Mouse (Mus musculus) intestine, postnatal 0 days (tissue): Measurements from ENCODE around the gene Plekha7. TPM values are rescaled to one million over a fixed set of nuclear protein-coding genes. Genes with fewer than 3 reads are reported as not detected.

Source experiments
- ATAC-seq: fragments of 200-750 bp; cut with Nextera tagmentation; 2 replicates; pipeline ENCODE4 v1.8.0; 2017; ENCODE audit warnings: mild to moderate bottlenecking, moderate TSS enrichment, moderate library complexity
- H3K27ac ChIP-seq: fragments of 300-500 bp; sonication (generic); 2 replicates; pipeline ENCODE4 v1.5.1; 2014; ENCODE audit warnings: mild to moderate bottlenecking, low read depth, low read length, moderate library complexity
- H3K27me3 ChIP-seq: fragments of 300-500 bp; sonication (generic); replicated peaks from 2 replicates; pipeline ENCODE4 v1.6.1; 2014; ENCODE audit warnings: low read length, mixed read lengths; ENCODE audit not compliant: control insufficient read depth, insufficient read depth
- H3K36me3 ChIP-seq: fragments of 300-500 bp; sonication (generic); 2 replicates; pipeline ENCODE4 v1.6.1; 2014; ENCODE audit warnings: mild to moderate bottlenecking, moderate library complexity; ENCODE audit not compliant: control insufficient read depth, insufficient read depth
- H3K4me1 ChIP-seq: fragments of 300-500 bp; sonication (generic); replicated peaks from 2 replicates; pipeline ENCODE4 v1.6.1; 2014; ENCODE audit warnings: antibody characterized with exemption, low read length, mixed read lengths; ENCODE audit not compliant: control insufficient read depth, insufficient read depth
- H3K4me2 ChIP-seq: fragments of 300-500 bp; sonication (generic); replicated peaks from 2 replicates; pipeline ENCODE4 v1.6.1; 2014; ENCODE audit warnings: low read depth, mild to moderate bottlenecking, moderate library complexity
- H3K4me3 ChIP-seq: fragments of 300-500 bp; sonication (generic); 2 replicates; pipeline ENCODE4 v1.5.1; 2014; ENCODE audit warnings: low read depth, low read length
- H3K9ac ChIP-seq: fragments of 300-500 bp; sonication (generic); 2 replicates; pipeline ENCODE4 v1.6.1; 2014; ENCODE audit warnings: mild to moderate bottlenecking, low read depth, low read length
- H3K9me3 ChIP-seq: fragments of 300-500 bp; sonication (generic); 2 replicates; pipeline ENCODE4 v1.6.1; 2016; ENCODE audit warnings: mixed run types; ENCODE audit not compliant: control insufficient read depth
- CTCF ChIP-seq: sonication (generic); IDR thresholded peaks from 2 replicates; pipeline ENCODE4 v1.5.1; 2016; ENCODE audit warnings: low read depth, mild to moderate bottlenecking, control low read depth, antibody characterized with exemption, moderate library complexity
- WGBS: fragments of 180-500 bp; shearing (Covaris S2); extraction: QIAGEN DNeasy Blood & Tissue Kit; methylation state at CpG from one replicate; pipeline ENCODE4 v1.1.7; 2014; 5-methylcytosine and 5-hydroxymethylcytosine counted together
- polyA plus RNA-seq: library from polyadenylated mRNA; unstranded; fragments of >200 nt; fragmentation: Nextera tagmentation; extraction: Ambion mirVana; gene quantifications from 2 replicates; pipeline ENCODE4 v1.2.1, GENCODE M21; 2015

Gene Plekha7
- polyA plus RNA-seq, 1 experiment from 2014 or later: 17.2 TPM

- Histone ChIP-seq H3K4me2 (no peak overlapping the region), H3K27me3 (no peaks in the 10 kb centered on the region), H3K36me3 (peaks cover 36% of the 10 kb centered on the region; the same call in 1 of the 2 replicates), H3K4me1 (no peaks in the 10 kb centered on the region), H3K4me3 (no peak overlapping the region), H3K9ac (no peak overlapping the region), H3K27ac (no peak overlapping the region), H3K9me3 (no peaks in the 10 kb centered on the region)
- WGBS: 76% methylated on average over 2 of the region's 2 CpGs
- TF ChIP-seq CTCF: no peak
- no peak for ATAC-seq
Measured at GRCm38 (mm10) chr7:116123597-116123985, 184.6 kb downstream of the Plekha7 start.

DNA sequence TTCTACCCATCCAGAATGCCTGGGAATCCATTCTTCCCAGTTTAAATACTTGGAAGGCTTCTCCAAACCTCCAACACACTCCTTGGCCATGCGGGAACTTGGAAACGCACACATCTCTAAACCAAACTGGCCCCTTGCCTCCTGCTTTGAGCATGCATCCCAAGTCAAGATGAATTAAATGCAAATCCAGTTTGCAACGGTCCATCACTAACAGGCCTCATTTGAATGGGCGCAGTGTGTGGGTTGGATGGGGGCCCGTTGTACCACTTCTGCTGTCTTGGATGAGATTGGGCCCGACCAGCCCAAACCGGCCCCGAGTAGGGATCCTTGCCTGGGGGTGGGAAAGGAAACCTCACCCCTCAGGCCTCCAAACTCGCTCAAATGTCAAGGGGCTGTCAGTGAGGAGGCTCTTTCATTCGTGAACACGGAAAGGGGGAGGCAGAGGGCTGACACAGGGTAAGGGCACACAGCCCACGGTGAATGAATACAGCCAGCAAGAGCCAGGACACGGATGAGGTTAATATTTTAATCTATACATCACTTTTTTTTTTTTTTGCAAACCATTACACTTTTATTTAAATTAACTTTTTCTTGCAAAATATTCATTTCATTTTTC is 185.1 kb downstream of the Plekha7 start:
- Histone ChIP-seq H3K4me2 (no peak overlapping the region), H3K36me3 (peaks cover 31% of the 10 kb centered on the region; the same call in 1 of the 2 replicates), H3K27me3 (no peaks in the 10 kb centered on the region), H3K9ac (no peak overlapping the region), H3K4me1 (no peaks in the 10 kb centered on the region), H3K4me3 (no peak overlapping the region), H3K27ac (no peak overlapping the region), H3K9me3 (no peaks in the 10 kb centered on the region)
- no peak for ATAC-seq
- TF ChIP-seq CTCF: no peak
- 72% methylated on average over 13 of the region's 13 CpGs for WGBS

DNA sequence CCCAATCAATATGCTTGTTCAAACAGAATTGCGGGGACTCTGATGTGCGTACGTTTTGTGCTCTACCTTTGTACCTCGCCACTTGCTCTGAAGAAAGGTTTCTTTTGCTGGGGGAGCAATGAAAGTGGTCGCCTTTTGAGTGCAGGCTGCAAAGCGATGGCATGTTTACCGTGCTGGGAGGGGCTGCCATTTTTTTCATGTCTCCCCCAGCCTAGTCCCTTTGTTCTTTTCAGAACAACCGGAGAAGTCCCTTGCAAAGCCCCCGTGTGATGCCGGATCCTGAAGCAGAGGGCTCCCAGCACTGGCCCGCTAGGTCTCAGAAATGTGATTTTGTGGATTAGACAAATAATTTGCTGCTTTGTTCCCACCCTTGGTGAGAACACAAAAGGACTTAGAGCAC is 187.0 kb downstream of the Plekha7 start:
- WGBS: 52% methylated on average over 11 of the region's 11 CpGs
- no peak for ATAC-seq
- H3K27me3 ChIP-seq: no peaks in the 10 kb centered on the region

GRCm38 (mm10) chr7:116120737-116121136 is 187.4 kb downstream of the Plekha7 start:
- WGBS: 64% methylated on average over 4 of the region's 4 CpGs
- TF ChIP-seq CTCF: no peak
- no peaks in the 10 kb centered on the region for H3K4me1 ChIP-seq

More for the DNA sequence above, 187.0 kb downstream of the Plekha7 start:
- H3K4me1 ChIP-seq: no peaks in the 10 kb centered on the region
- no peak overlapping the region for H3K9ac ChIP-seq
- no peak overlapping the region for H3K27ac ChIP-seq
- no peak overlapping the region for H3K4me3 ChIP-seq
- no peaks in the 10 kb centered on the region for H3K9me3 ChIP-seq
- peaks cover 17% of the 10 kb centered on the region; the same call in 1 of the 2 replicates for H3K36me3 ChIP-seq
- TF ChIP-seq CTCF: no peak
- H3K4me2 ChIP-seq: no peak overlapping the region

GRCm38 (mm10) chr7:116119306-116119857 is 188.8 kb downstream of the Plekha7 start:
- H3K4me2 ChIP-seq: no peak overlapping the region
- H3K9ac ChIP-seq: no peak overlapping the region
- H3K36me3 ChIP-seq: 0 out of 2 replicates have a peak, but pooled peaks cover 5% of the 10 kb centered on the region
- no peaks in the 10 kb centered on the region for H3K9me3 ChIP-seq
- H3K4me1 ChIP-seq: no peaks in the 10 kb centered on the region
- H3K27ac ChIP-seq: no peak overlapping the region
- ATAC-seq: no peak
- 69% methylated on average over 1 of the region's 1 CpGs for WGBS
- no peak overlapping the region for H3K4me3 ChIP-seq
- no peaks in the 10 kb centered on the region for H3K27me3 ChIP-seq
- TF ChIP-seq CTCF: no peak

More at GRCm38 (mm10) chr7:116120737-116121136, 187.4 kb downstream of the Plekha7 start:
- Histone ChIP-seq H3K36me3 (0 out of 2 replicates have a peak, but pooled peaks cover 14% of the 10 kb centered on the region), H3K27me3 (no peaks in the 10 kb centered on the region), H3K9me3 (no peaks in the 10 kb centered on the region), H3K27ac (no peak overlapping the region), H3K9ac (no peak overlapping the region), H3K4me2 (no peak overlapping the region), H3K4me3 (no peak overlapping the region)
- no peak for ATAC-seq

DNA sequence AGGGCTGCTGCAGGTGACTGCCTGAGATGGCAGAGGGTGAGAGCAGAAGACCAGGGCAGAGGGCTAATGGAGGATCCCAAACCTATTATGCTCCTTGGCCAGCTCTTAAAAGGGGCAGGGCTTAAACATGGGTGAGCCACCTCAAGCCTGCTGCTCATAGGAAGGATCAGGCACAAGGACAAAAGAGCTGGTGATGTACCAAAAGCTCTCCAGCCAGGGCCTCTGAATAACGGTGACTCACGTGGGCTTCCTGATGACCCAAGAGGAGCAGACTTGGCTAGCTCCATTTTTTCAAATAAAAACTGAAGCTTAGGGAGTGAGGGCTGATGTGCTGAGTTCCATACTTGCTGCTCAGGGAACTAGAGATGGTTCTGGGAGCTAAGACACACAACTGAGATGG is 192.2 kb downstream of the Plekha7 start:
- no peaks in the 10 kb centered on the region for H3K36me3 ChIP-seq
- H3K9me3 ChIP-seq: no peaks in the 10 kb centered on the region
- no peak overlapping the region for H3K4me3 ChIP-seq
- no peak overlapping the region for H3K9ac ChIP-seq
- no peak for ATAC-seq
- H3K27me3 ChIP-seq: no peaks in the 10 kb centered on the region
- H3K27ac ChIP-seq: no peak overlapping the region
- no peaks in the 10 kb centered on the region for H3K4me1 ChIP-seq
- no peak overlapping the region for H3K4me2 ChIP-seq
- TF ChIP-seq CTCF: no peak
- 74% methylated on average over 2 of the region's 2 CpGs for WGBS
